Comparison of ENCODE assay signal across 21 mouse cellular contexts in genomic region chr9:47512521-47512920, GRCm38 (mm10). TPM values are rescaled to one million over a fixed set of nuclear protein-coding genes. Genes with fewer than 3 reads are reported as not detected.
"Had no signal": no experiment of that assay in that cellular context is flagged by ENCODE, and none has a peak within 500 bp of the region (broad histone marks: within the 10 kb centered on the region; RNA-seq: fewer than 3 reads in every experiment).

No protein-coding gene starts in this region.

- H3K4me2 ChIP-seq: lung, embryonic 14.5 days; neural tube, embryonic 12.5 days; stomach, embryonic 15.5 days had no signal

- H3K27ac ChIP-seq: liver, embryonic 14.5 days; midbrain, embryonic 10.5 days; neural tube, embryonic 12.5 days; stomach, embryonic 15.5 days; stomach, postnatal 0 days had no signal

- DNase-seq: lung, adult 18-20 months; lung, embryonic 14.5 days; lung, postnatal 10 days; lung, postnatal 4 days; midbrain, embryonic 14.5 days; retina, postnatal 1 day; right cerebral cortex, adult 18-20 months; right cerebral cortex, postnatal 25 days; right cerebral cortex, postnatal 4 days; spleen, adult 18-20 months; thymus, adult 2 months; thymus, postnatal 25 days; thymus, postnatal 4 days had no signal

- ATAC-seq: midbrain, embryonic 16.5 days had no signal

- H3K9ac ChIP-seq: liver, embryonic 14.5 days; lung, embryonic 14.5 days; neural tube, embryonic 12.5 days; stomach, embryonic 15.5 days had no signal

- H3K36me3 ChIP-seq: midbrain, embryonic 10.5 days; neural tube, embryonic 12.5 days; stomach, embryonic 15.5 days had no signal

- H3K27me3 ChIP-seq: neural tube, embryonic 12.5 days; stomach, embryonic 15.5 days had no signal

- H3K4me1 ChIP-seq: neural tube, embryonic 12.5 days; stomach, embryonic 15.5 days had no signal

- H3K9me3 ChIP-seq: midbrain, embryonic 10.5 days; neural tube, embryonic 12.5 days; stomach, embryonic 15.5 days had no signal

- H3K4me3 ChIP-seq: midbrain, embryonic 10.5 days; myocyte; neural tube, embryonic 12.5 days; stomach, embryonic 15.5 days had no signal

RNA-seq across cellular contexts. Expression of gene Cadm1, which starts 17.5 kb away (rescaled TPM):
- total RNA-seq: megakaryocyte-erythroid progenitor cell, adult 5-6 weeks had no signal
